Mouse (Mus musculus) ovary, postnatal 10 days (tissue): ENCODE data around the gene Icmt.

ENCODE experiments used
- DNase-seq: peaks from one replicate; pipeline ENCODE4 v3.0.0; 2022; ENCODE audit warnings: low spot score

The Icmt gene

DNA sequence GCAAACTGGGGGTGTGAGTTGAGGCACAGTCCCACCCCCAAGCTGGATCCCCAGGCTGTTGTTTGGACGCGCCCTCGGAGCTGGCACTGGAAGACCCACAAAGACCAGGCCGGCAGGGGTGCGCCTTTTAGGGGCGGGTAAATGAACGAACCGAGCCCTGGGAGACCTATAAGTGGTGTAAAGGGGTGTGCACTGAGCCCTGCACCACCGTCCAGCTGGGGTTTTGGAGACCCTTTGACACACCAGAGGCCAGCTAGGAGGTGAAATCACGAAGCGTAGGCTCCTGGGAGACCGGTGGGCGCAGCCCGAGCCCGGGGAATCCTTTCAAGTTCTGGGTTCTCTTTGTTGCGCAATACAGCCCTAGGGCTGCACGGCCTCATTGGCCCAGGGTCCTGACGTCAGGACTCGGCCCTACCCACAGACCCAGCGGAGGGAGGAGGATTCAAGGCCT is 22.3 kb upstream of the Icmt start:
- no peak for DNase-seq

DNA sequence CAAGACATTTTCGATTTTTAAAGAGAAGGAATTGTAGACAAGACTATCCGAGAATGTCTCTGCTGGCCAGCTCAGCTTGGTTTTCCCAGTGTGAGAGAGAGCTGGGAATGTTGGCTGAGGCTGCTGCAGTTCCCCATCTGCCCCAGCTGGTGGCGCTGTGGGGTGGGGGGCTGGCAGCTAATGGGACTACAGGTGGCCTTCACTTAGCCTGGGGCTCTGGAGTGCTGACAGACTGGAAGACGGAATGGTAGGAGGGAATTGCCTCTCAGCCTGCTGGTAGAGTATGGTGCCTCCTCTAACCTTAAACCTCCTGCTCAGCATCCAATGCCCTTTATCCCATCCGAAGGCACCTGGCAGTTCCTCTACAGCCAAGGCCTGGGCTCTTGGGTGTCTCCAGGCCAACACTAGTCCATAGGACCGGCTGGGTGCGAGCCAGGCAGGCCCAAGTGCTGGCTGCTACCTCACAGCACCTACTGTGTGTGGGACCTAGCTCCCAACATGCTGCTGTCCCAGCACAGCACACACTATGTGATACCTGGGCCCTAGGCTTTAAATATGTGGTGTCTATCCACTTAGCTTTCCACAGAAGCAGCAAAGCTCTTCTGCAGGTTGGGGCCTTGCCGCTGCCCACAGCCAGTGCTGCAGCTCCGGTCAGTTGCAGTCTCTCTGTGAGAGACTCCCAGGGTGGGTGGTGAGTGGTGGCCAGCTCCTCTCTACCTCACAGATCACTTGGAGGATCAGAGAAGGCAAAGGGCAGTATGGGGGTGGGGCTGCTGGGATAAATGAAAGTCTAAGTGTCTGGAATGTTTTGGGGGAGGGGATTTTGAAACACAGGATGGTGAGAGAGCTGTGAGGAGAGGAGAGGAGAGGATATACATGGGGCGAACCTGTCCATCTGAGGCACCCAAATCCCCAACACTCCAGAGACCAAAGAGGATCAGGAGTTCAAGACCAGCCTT is 20.4 kb upstream of the Icmt start:
- DNase-seq, result no peak

DNA sequence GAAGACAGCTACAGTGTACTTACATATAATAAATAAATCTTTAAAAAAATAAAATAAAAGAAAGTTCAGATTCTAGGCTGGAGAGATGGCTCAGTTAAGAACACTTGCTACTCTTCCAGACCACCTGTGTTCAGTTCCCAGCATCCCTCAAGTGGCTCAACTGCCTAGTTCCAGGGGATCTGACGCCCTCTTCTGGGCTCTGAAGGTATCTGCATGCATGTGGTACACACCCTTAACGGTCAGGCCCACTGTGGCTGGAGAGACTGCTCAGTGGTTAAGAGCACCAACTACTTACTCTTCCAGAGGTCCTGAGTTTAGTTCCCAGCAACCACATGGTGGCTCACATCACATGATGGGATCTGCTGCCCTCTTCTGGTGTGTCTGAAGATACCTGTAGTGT is 19.1 kb upstream of the Icmt start:
- no peak for DNase-seq

DNA sequence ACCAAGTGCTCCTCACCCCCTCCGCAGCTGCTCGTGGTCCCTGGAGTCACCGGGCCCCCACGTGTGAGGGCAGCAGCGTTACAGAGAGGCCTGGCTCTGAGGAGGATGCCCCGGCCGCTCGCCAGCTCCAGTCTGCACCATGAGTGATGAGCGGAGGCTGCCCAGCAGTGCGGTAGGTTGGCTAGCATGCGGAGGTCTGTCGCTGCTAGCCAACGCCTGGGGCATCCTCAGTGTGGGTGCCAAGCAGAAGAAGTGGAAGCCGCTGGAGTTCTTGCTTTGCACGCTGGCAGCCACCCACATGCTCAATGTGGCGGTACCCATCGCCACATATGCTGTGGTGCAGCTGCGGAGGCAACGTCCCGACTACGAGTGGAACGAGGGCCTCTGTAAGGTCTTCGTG is 18.0 kb upstream of the Icmt start:
- DNase-seq, result no peak

DNA sequence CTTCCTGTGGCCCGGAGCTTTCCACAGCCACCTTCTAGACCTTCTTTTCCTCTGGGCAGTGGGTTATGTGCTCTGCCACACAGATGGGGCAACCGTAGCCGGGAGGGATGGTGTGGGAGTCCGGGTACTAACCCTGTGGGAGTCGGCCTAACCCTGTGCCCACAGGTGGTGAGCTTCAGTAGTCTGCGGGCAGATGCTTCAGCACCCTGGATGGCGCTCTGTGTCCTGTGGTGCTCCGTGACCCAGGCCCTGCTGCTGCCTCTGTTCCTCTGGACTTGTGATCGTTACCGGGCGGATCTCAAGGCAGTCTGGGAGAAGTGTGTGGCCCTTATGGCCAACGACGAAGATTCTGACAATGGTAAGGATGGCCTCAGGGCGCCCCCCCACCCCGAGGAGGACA is 15.4 kb upstream of the Icmt start:
- DNase-seq, result no peak

DNA sequence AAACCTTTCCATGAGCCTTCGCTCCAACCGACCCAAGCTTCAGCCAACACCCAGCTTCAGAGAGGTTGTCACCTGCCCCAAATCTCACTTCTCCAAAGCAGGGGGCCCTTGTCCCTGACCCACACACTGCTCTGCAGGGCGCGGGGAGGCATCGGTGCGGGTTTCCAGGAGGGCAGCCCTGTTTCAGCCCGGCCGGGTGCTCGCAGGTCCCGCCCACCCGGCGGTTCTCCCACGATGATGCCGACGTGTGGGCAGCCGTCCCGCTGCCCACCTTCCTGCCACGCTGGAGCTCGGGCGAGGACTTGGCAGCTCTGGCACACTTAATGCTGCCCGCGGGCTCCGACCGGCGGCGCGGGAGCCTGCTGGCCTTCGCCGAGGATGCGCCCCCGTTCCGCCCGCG is 14.3 kb upstream of the Icmt start:
- no peak for DNase-seq

DNA sequence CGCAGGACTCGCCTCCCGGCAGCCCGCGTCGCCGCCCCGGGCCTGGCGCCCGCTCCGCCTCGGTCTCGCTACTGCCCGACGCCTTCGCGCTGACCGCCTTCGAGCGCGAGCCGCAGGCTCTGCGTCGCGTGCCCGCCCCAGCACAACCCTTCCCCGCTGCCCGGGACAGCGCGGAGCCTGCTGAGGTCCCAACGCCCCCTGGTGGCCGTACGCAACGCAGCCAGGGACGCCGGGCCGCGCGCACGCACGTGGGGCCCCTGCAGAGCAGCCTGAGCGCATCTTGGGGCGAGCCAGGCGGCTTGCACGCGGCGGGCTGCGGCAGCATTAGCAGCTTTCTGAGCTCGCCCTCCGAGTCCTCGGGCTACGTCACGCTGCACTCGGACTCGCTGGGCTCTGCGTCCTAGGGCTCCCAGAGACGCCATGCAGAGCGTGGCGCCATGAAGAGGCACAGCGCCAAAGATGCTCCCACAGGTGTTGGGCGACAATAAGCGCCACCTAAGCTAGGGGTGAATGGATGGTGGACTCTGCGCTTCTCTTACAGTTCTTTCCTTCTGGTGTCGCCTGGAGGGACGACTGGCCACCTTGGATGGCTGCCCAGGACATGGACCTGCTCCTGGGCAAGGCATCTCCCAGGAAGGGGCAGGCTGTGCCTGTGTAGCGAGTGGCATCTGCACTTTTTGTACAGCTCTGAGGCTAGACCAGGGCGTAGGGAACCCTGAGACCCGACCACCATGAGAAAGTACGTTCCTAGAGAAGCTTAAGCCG is 13.7 kb upstream of the Icmt start:
- DNase-seq, result peak; percentile 68

DNA sequence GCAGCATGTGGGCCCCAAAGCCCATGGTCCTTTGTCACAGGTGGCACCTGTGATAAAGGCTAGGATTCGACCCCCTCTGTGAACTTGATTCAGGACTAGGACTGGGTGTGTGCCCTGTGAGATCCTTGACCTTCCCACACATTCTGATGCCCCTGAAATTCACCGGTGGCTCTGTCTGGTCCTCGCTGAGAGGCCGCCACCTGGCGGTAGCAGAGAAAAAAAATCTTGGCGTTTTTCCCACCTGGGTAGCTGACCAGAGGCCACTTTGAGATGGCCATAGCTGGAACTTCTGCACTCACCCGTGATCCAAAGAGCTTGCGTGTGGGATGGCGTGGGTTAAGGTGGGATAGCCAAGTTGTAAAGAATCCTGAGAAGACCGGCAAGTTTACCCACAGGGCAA is 11.5 kb upstream of the Icmt start:
- DNase-seq, result no peak

DNA sequence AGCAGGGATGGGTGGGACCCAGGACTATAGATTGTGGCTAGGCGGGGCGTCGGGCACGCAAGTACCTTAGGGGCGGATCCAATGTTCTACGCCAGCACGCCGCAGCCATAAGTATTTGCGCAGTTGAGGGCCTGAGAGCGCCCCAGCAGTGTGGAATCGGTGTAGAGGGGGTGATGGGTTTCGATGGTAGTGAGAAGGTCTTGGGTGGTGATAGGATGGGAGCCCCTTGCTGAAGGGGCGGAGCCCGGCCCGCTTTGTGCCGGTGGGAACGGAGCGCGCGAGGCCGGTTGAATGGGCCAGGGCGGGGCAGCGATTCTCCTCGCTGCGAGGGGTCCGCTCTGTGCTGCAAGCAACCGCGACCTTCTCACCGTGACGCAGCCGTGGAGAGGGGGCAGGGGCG is 10.8 kb upstream of the Icmt start:
- DNase-seq, result no peak

DNA sequence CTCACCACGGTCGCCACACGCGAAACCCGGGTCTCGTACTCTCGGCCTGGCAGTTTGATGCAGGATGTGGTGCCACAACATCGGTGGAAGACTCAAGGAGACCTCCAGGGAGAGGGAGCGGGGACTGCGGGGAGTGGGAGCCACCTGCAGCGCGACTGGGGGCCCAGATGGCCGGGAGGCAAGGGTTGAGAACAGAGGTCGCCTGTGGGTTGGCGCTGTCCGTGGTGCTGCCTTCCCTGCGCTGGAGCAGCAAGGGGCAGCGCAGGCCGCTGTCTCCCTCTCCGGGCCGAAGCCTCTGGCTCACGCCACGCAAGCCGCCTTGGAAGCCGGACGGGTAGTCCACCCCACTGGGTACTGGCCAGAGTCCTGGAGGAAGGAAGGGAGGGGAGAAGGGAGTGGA is 10.1 kb upstream of the Icmt start:
- peak; percentile 45 for DNase-seq

DNA sequence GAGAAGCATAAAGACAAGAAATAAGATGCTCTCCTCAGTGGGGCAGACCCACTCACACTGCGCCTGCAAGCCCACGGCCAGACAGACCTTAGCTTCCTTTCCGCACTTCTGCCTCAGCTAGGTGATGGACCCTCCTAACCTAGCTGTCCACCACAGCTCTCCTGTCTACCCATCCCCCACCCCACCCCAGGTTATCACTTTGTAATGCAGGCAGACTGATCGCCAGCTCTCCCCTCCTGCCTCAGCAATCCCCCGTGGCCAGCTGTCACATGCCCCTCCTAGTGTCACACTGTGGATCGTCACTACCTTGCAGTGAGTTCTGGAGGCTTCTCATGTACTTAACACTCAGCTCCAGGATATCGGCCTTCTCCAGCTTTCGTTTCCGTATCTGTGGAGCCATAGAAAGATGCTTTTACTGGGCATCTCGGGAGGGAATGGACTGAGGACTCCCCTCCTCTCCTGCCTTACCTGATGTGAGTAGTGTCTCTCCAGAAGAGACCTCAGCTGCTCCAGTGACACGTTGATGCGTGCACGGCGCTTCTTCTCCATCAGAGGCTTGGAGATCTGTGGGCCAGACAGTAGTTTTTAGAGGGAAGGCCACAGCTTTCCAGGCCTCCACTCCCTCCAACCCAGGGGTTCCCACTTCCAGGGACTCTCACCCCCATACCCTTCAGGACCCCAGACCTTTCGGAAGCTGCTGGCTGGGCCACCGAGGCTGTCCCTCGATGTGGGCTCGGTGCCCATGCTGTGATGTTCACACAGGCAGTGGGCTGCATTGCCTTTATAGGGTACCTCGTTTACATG is 9.5 kb upstream of the Icmt start:
- no peak for DNase-seq

DNA sequence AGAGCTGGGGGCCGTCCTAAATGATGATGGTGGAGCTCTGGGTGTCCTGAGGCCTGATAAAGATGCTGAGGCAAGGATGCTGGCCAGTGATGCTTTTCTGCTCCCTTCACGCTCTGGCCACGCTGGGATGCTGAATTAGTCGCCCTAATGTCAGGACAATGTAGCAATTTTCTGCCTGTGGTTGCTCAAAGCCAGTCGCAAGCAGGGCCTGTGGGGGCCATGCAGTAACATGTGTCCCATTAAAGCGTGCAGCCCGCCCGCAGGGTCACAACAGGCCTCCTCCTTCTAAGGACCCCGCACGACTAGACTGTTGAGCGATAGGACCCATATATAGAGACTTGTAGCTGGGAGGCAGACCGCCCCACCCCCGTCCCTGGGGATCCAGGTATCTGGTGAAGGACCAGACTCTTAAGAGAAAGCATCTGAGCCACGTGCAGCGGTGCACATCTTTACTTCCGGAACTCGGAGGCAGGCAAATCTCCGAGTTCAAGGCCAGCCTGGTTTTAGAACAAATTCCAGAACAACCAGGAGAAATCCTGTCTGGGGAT is 8.6 kb upstream of the Icmt start:
- DNase-seq, result no peak

DNA sequence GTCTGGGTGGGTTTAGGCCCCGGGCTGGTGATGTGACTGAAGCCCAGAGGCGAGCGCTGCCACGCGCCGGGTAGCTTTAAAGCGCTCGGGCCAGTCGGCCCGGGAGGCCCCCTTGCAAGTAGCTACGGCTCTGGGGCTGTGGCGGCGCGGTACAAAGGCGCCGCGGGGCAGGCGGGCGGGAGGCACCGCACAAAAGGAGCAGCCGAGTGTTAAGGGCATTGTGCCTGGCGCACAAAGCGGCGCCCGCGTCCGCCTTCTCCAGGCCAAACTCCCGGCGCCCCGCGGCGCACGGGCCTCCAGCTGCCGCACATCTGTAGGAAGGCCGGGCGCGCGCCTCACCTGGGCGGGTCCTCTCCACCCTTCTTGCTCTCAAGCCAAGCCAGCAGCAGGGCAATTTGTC is 6.6 kb upstream of the Icmt start:
- no peak for DNase-seq

DNA sequence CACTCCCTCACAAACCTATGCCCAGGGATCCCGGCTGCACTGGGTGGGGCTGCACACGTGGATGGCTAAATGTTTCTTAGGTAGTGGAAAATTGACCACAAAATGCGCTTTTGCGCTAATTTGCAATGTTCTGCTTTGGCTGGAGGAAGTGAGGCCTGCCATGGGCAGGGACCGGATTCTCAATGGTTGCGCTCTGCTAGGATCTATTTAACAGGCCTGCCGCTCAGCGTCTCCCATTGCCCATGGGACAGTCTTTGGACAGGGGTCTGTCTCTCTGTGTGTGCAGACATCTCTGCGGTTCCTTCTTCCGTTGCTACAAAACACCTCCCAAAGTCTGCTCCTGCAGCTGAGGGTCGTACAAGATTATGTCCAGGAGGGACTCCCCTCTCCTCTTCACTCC is 6.0 kb upstream of the Icmt start:
- no peak for DNase-seq

DNA sequence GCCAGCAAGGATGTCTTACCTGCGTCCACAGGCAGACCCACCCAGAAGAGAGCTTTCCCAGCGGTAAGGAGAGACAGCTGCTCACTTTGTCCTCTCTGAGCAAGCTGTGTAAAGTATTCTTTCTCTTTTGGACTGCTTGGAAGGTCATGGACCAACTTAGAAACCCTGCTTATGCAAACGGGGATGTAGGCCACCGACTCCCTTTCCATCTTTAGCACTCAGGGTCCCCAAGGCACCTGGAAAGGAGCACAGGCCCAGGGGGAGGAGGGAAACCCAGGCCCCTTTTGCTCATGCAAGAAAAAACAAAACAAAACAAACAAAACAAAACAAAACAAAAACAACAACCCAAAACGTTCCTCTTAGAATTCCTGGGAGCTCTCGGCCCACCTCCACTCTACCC is 5.5 kb upstream of the Icmt start, which contains the start of gene Hes3:
Gene Hes3, minus strand, starts transcription at position 101 of the 400 bp plus-strand sequence.
- DNase-seq, result no peak

DNA sequence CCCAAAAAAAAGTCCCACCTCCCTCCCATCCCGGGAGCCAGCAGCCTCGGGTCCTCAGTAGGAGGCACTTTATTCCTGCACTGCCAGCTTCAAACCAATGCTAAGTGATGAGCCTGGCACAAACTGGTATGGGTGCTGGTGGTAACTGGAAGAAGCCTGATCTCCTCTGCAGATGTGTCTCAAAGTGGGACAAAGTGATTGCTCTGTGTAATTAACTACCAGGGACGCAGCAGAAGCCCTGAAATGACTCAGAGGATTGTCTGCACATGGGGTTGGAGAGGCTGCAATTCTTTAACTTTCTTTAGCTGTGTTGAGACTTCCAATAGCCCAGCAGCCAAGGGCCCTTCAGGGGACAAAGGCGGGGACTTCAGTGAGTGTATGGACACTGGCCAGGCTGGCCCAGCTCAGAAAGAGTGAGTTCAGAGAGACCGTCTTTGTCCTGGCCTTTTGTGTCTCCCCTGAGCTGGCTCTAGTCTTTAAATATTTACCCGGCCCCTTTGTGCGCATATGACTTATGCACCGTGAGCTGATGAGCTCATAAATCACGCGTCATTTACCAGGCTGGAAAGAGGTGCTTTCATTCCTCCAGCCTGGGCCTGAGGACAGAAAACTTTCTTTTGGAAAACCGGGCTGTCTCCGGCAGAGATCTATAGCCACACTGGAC is 4.8 kb upstream of the Icmt start:
- no peak for DNase-seq

DNA sequence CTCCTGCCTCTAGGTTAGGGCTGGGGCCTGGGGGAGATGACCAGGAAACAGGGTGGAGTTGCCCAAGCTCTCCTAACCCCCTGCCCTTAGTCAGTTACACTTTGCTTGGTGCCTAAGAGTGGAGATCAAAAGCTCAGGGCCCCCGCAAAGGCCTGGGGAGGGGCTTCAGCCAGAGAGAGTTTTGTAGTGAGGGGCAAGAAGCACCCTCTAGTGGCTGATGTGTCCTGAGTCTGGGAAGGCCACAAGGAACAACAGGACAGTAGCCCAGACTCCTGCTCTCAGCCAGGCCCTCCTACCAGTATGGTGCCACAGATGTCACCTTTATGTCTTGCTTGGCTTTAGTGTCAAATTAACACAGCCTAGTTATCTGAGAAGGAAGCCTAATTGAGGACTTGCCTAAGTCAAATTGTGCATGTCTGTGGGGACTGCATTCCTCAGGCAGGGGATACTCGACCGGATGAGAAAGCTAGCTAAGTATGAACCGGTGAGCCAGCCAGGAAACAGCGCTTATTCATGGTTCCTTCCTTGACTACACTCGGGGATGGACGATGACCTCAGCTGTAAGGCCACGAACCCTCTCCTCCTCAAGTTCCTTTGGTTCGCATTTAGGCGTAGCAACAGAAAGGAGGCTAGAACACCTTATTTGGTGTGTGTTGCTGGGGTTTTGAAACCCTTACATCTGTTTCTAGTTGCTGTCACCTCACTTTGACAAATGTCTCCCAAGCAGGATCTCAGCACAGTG is 2.7 kb upstream of the Icmt start:
- no peak for DNase-seq

DNA sequence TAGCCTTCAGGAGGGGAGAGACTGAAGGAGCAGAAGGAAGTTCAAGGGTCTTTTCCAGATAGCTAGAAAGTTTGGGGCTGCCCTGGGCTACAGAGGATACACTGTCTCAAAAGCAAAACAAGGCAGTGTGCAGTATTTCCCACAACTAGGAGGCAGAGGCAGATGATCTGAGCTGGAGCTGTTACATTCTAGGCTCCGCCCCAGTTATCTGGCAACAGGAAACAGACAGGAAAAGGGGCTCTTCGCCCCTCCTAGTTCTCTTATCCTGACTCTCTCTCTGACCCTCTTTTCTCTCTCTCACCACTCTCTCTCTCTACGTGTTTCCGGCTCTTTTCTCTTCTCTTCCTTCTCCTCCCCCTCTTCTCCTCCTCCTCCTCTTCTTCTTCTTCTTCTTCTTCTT is 1.1 kb upstream of the Icmt start:
- DNase-seq, result no peak

DNA sequence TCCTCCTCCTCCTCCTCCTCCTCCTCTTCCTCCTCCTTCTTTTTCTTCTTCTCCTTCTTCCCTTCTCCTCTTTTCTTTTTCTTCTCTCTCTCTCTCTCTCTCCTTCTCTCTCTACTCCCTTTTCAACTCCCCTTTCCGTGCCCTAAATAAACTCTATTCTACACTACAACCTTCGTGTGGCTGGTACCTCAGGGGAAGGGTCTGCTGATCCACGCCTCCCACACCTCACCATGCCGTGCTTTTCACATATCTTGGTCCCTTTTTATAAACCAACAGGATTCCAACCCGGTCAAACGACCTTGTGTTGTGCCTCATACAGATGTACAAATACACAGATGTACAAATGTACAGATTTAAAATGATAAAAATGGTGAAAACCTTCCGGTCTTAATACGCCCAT is 656 bp upstream of the Icmt start:
- DNase-seq, result no peak

DNA sequence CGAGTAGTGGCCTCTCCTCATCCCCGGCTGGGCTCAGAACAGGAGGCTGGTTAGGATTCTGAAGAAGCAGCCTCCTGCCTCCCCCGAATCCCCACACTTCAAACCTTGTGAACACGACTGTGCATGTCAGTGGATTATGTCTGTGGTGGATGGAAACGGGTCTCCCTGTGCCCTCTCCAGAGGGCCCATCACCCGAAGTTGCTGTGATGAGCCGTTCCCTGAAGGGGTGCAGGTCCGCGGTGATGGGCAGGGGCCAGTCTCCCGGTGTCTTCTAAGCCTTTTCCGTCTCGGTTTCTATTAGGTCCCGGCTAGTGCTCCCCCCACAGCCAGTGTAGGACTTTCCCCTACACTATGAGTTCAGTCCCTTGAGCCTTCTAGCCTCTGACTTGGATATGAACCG is 1.8 kb downstream of the Icmt start:
- DNase-seq, result no peak

DNA sequence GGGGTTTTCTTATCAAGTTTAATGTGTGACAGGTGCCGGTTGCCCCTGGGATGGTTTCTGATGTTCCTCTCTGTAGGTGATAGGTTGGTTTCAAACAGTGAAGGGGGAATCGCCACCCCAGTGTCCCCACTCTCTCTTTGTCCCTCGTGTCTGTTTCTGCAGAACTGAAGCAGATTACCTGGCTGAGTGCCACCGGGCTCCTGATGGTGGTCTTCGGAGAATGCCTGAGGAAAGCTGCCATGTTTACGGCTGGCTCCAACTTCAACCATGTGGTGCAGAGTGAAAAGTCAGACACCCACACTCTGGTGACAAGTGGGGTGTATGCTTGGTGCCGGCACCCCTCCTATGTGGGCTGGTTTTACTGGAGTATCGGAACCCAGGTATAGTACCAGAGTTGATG is 3.3 kb downstream of the Icmt start:
- no peak for DNase-seq
